Mouse (Mus musculus) cortical plate, adult 2 months (tissue): ENCODE data around the gene Hoxa5.

Experiments used
- CTCF ChIP-seq: fragments of 200-500 bp; IDR thresholded peaks from 2 replicates; pipeline ENCODE4 v1.5.1; 2011; ENCODE audit warnings: mild to moderate bottlenecking, control low read depth, low read length; ENCODE audit not compliant: insufficient read depth; ENCODE audit errors: extremely low read depth
- POLR2A ChIP-seq: fragments of 200-500 bp; IDR thresholded peaks from 2 replicates; pipeline ENCODE4 v1.6.1; 2011; ENCODE audit warnings: mild to moderate bottlenecking, low read length, control low read depth; ENCODE audit not compliant: insufficient read depth; ENCODE audit errors: extremely low read depth

- TF ChIP-seq CTCF, result no peak
- TF ChIP-seq POLR2A, result no peak
Measured at GRCm38 (mm10) chr6:52165441-52166370, 38.7 kb downstream of the Hoxa5 start.
